8 mouse cellular contexts compared by ENCODE assay signal in the genomic region with DNA sequence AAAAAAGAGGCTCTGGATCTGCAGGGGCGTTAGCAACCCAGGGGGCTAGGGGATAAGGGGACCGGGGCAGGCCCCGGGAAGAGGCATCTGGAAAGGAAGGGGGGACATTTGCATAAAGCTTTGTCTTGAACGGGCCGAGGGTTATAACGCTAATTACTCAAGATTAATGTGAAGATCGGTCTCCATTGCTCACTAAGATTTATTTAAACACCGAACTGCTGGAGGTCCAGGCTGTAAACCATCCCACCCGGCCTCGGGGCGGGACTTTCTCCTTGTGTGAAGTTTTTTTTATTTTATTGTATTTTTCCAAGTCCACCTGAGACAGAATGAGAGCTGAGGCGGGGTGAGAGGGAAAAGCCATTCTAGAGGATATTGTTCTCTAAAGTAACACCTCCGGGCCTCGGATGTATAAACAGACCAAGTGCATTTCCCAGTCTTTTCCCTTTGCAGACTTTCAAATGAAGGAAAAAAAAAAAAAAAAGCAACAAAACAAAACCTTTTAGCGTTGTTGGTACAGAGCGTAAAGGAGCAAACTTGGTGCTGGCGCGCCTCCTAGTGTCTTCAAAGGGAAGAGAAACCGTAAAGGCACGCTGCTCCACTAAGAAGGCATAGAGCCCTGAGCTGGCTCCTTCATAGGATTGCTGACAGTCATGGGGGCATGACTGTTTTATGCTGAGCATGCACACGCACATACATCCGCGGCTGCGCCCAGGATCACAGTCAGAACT.
A peak's percentile ranks its signal among the peaks of the same experiment; 100 is the strongest.
DNase-seq lines count a peak whose midpoint lies in the region; ATAC-seq and TF ChIP-seq lines count a peak whose summit lies in the region.

No protein-coding gene starts in this region.

- under 1% methylated on average over 24 of the region's 24 CpGs for WGBS in neural tube, embryonic 15.5 days

- H3K27me3 ChIP-seq in E14TG2a.4 (ENCODE audit: insufficient read depth, low read length) = peaks cover 44% of the 10 kb centered on the region
- peaks cover 66% of the 10 kb centered on the region for H3K27me3 ChIP-seq in neural tube, embryonic 15.5 days (replicated peaks)

- H3K9ac ChIP-seq in neural tube, embryonic 15.5 days (replicated peaks) = no peak overlapping the region

- H3K9me3 ChIP-seq in E14TG2a.4 (ENCODE audit: low read length) = no peaks in the 10 kb centered on the region
- H3K9me3 ChIP-seq in neural tube, embryonic 15.5 days (replicated peaks) = no peaks in the 10 kb centered on the region

- ATAC-seq in neural tube, embryonic 15.5 days (ENCODE audit: low FRiP score) = peak; percentile 91

- H3K4me3 ChIP-seq in E14TG2a.4 (replicated peaks; ENCODE audit: low read length) = peak overlapping the region; percentile 46
- H3K4me3 ChIP-seq in neural tube, embryonic 15.5 days (replicated peaks) = peak overlapping the region; percentile 25

- TF ChIP-seq CTCF in E14TG2a.4 (conservative IDR thresholded peaks at IDR 0.05; ENCODE audit: low read length) = peak; percentile 49

- H3K27ac ChIP-seq in neural tube, embryonic 15.5 days (replicated peaks) = no peak overlapping the region

- no peaks in the 10 kb centered on the region for H3K36me3 ChIP-seq in E14TG2a.4 (ENCODE audit: insufficient read depth, low read length)
- H3K36me3 ChIP-seq in neural tube, embryonic 15.5 days = no peaks in the 10 kb centered on the region

- peaks cover 21% of the 10 kb centered on the region for H3K4me1 ChIP-seq in E14TG2a.4 (replicated peaks; ENCODE audit: low read depth, low read length)
- H3K4me1 ChIP-seq in neural tube, embryonic 15.5 days = peaks cover 15% of the 10 kb centered on the region

- peak overlapping the region; percentile 55 for H3K4me2 ChIP-seq in neural tube, embryonic 15.5 days

- DNase-seq in adrenal gland, postnatal 25 days = peak; percentile 71
- DNase-seq in fibroblast of lung, adult 2 months (ENCODE audit: low read depth) = peak; percentile 44
- DNase-seq in heart, postnatal 36 days = peak; percentile 39 to 53
- DNase-seq in layer of hippocampus, adult 11-12 months (ENCODE audit: low spot score) = peak; percentile 68
- peak; percentile 36 to 40 for DNase-seq in lung, adult 18-20 months
- DNase-seq in urinary bladder, postnatal 36 days (ENCODE audit: low spot score in 2 of 2) = peak; percentile 46 to 69

- intact Hi-C loops in heart, postnatal 36 days (cut with DNase I) = loop anchor here (2.0 to 5.0 kb wide), 3 partner anchors 1261 to 1725 kb away; no protein-coding TSS in a partner anchor
